Mouse (Mus musculus) lung, postnatal 0 days (tissue): Measurements from ENCODE around the gene Hpse2. TPM values are rescaled to one million over a fixed set of nuclear protein-coding genes. Genes with fewer than 3 reads are reported as not detected.

Source experiments
- ATAC-seq: fragments of 200-750 bp; cut with Nextera tagmentation; 2 replicates; pipeline ENCODE4 v1.8.0; 2017; ENCODE audit warnings: moderate library complexity
- DNase-seq: peaks from one replicate; pipeline ENCODE4 v3.0.0-alpha.2; 2016; ENCODE audit warnings: low spot score
- H3K27ac ChIP-seq: fragments of 300-500 bp; sonication (generic); 2 replicates; pipeline ENCODE4 v1.5.1; 2014; ENCODE audit warnings: antibody characterized with exemption, mild to moderate bottlenecking, low read length, mixed read lengths
- H3K27me3 ChIP-seq: fragments of 300-500 bp; sonication (generic); replicated peaks from 2 replicates; pipeline ENCODE4 v1.6.1; 2014; ENCODE audit warnings: low read length, mixed read lengths; ENCODE audit not compliant: insufficient read depth
- H3K36me3 ChIP-seq: fragments of 300-500 bp; sonication (generic); 2 replicates; pipeline ENCODE4 v1.6.1; 2014; ENCODE audit warnings: low read length, mixed read lengths; ENCODE audit not compliant: insufficient read depth
- H3K4me1 ChIP-seq: fragments of 300-500 bp; sonication (generic); 2 replicates; pipeline ENCODE4 v1.6.1; 2014; ENCODE audit warnings: antibody characterized with exemption, low read depth, low read length, mixed read lengths; ENCODE audit not compliant: insufficient read depth
- H3K4me2 ChIP-seq: fragments of 300-500 bp; sonication (generic); replicated peaks from 2 replicates; pipeline ENCODE4 v1.6.1; 2014; ENCODE audit warnings: low read depth, mild to moderate bottlenecking, low read length, moderate library complexity, mixed read lengths
- H3K4me3 ChIP-seq: fragments of 300-500 bp; sonication (generic); 2 replicates; pipeline ENCODE4 v1.5.1; 2014; ENCODE audit warnings: low read depth, low read length
- H3K9ac ChIP-seq: fragments of 300-500 bp; sonication (generic); replicated peaks from 2 replicates; pipeline ENCODE4 v1.6.1; 2014; ENCODE audit warnings: low read depth, mild to moderate bottlenecking
- H3K9me3 ChIP-seq: fragments of 300-500 bp; sonication (generic); 2 replicates; pipeline ENCODE4 v1.6.1; 2016; ENCODE audit warnings: low read length, mixed read lengths
- CTCF ChIP-seq: IDR thresholded peaks from 2 replicates; pipeline ENCODE4 v1.5.1; 2016; ENCODE audit warnings: antibody characterized with exemption, mild to moderate bottlenecking
- EP300 ChIP-seq: IDR thresholded peaks from 2 replicates; pipeline ENCODE4 v1.6.1; 2016; ENCODE audit warnings: antibody characterized with exemption, mild to moderate bottlenecking, control low read depth
- WGBS: fragments of 180-500 bp; shearing (Covaris S2); extraction: QIAGEN DNeasy Blood & Tissue Kit; methylation state at CpG from one replicate; pipeline ENCODE4 v1.1.7; 2014; 5-methylcytosine and 5-hydroxymethylcytosine counted together
- polyA plus RNA-seq: library from polyadenylated mRNA; unstranded; fragments of >200 nt; fragmentation: Nextera tagmentation; extraction: Ambion mirVana; gene quantifications from 2 replicates; pipeline ENCODE4 v1.2.1, GENCODE M21; 2015

The Hpse2 gene
- polyA plus RNA-seq, 1 experiment from 2014 or later = 0.64 TPM

DNA sequence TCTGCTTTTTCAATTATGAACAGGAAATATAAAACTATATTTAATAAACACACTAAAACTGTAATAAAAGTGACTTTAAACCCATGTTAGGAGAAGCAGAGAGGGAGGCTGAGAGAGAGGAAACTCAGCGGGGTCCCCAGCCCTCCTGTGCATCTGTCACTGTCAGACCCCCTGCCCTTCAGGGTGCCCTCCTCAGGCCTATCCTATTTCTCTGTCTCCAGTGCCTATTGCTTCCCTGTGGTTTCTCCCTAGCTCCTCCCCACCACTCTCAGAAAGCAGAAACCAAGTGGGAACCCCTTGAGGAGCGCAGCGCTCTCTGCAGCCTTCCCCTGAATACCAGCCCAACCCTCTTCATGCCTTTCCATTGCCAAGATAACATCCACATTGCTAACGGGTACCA lies 510.5 kb downstream of the Hpse2 start:
- H3K36me3 ChIP-seq = no peaks in the 10 kb centered on the region
- ATAC-seq = no peak
- H3K4me3 ChIP-seq = no peak overlapping the region
- no peak overlapping the region for H3K27ac ChIP-seq
- no peak overlapping the region for H3K9ac ChIP-seq
- H3K9me3 ChIP-seq = no peaks in the 10 kb centered on the region
- H3K27me3 ChIP-seq = no peaks in the 10 kb centered on the region
- 28% methylated on average over 4 of the region's 4 CpGs for WGBS
- DNase-seq = no peak
- TF ChIP-seq CTCF (no peak), EP300 (no peak)
- H3K4me1 ChIP-seq = no peaks in the 10 kb centered on the region
- H3K4me2 ChIP-seq = no peak overlapping the region

DNA sequence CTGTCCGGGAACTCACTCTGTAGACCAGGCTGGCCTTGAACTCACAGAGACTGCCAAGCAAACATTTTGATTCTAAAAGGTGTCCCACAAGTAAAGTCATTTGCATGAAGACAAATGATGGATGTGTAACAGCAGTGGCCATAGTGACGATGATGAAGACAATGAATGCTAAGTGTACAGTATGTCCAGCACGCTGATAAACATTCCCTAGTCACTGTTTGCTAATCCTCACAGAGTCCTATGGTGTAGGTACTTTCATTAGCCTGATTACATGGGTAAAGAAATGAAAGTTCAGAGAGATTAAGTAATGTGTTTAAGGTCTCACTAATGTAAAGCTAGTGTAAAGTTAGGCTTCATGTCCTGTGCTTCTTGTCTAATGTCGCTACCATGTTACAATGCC lies 511.6 kb downstream of the Hpse2 start:
- H3K9me3 ChIP-seq = no peaks in the 10 kb centered on the region
- H3K4me1 ChIP-seq = no peaks in the 10 kb centered on the region
- no peak for DNase-seq
- H3K9ac ChIP-seq = no peak overlapping the region
- no peak for TF ChIP-seq EP300
- TF ChIP-seq CTCF = no peak
- 65% methylated on average over 4 of the region's 4 CpGs for WGBS
- no peak overlapping the region for H3K4me2 ChIP-seq
- H3K4me3 ChIP-seq = no peak overlapping the region
- H3K36me3 ChIP-seq = no peaks in the 10 kb centered on the region
- ATAC-seq = no peak
- H3K27ac ChIP-seq = no peak overlapping the region
- no peaks in the 10 kb centered on the region for H3K27me3 ChIP-seq

DNA sequence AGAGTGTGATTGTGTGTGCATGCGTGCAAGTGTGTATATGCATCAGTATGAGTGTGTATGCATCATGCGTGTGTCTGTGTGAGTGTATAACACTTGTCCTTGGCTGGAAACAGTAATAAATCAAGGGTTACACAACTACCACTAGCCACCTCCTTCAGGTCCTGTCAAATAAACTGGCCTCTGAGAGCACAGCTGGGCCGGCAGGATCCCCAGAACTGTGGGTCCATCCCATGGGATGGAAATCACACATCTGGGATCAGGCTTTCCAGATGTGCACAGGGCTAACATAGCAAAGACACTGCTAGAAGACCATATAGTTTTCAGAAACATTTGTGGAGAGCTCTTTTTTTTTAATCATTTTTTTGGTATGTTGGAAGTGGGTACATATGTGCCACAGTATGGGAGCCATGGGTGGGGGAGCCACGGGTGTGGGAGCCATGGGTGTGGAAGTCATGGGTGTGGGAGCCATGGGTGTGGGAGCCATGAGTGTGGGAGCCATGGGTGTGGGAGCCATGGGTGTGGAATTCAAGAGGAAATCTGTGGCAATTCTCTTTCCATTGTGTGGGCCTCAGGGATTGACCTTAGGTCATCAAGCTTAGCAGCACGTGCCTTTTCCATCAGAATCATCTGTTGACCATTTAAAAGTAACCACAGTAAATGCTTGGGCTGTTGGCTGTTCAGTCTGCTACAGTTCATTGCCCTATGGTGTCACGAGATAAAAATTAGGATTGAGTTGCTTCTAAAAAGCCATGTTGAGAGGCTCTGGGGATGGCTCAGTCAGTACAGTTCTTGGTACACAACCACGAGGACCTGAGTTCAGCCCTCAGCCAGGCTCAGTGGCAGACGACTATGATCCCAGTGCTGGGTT lies 518.3 kb downstream of the Hpse2 start:
- WGBS = 78% methylated on average over 8 of the region's 8 CpGs
- no peak overlapping the region for H3K4me3 ChIP-seq
- H3K27ac ChIP-seq = no peak overlapping the region
- DNase-seq (no peak), ATAC-seq (no peak)
- no peak overlapping the region for H3K4me2 ChIP-seq
- H3K4me1 ChIP-seq = no peaks in the 10 kb centered on the region
- no peaks in the 10 kb centered on the region for H3K9me3 ChIP-seq
- H3K27me3 ChIP-seq = no peaks in the 10 kb centered on the region
- TF ChIP-seq CTCF (no peak), EP300 (no peak)
- no peaks in the 10 kb centered on the region for H3K36me3 ChIP-seq
- H3K9ac ChIP-seq = no peak overlapping the region

DNA sequence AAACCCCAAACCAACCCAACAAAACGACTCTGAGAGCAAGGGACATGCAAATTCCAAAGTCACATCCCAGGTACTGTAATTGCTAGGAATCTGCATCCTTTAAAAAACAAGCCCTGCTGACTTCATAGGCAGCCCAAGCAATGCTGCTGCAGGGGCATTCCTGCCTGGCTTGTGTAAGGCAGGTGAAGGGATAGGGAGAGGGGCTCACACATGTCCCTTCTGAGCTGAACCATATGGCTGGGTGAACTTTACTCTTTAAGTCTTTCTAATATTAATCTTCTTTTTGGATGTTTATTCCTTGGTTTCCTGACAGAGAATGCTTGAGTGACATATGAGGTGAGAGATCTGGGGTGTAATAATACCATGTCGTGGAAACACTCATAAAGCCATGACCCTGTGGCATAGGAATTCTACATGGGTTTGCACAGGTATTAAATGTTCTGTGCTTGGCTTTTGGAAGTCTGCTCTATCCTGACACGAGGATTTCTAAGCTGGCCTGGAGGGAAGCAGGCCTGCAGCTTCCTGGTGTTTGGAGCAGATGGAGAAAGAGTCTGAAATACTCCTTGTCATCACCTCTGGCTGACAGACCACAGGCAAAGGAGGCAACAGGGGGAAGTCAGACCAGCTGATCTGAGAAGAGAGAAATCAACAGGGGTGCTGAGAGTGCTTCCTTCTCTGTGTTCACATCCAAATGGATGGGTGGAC lies 519.0 kb downstream of the Hpse2 start:
- no peak for ATAC-seq
- H3K27ac ChIP-seq = no peak overlapping the region
- H3K4me3 ChIP-seq = no peak overlapping the region
- no peaks in the 10 kb centered on the region for H3K27me3 ChIP-seq
- DNase-seq = no peak
- no peak for TF ChIP-seq CTCF
- no peak for TF ChIP-seq EP300
- no peaks in the 10 kb centered on the region for H3K4me1 ChIP-seq
- WGBS = 31% methylated on average over 3 of the region's 3 CpGs
- no peaks in the 10 kb centered on the region for H3K36me3 ChIP-seq
- H3K4me2 ChIP-seq = no peak overlapping the region
- H3K9ac ChIP-seq = no peak overlapping the region
- no peaks in the 10 kb centered on the region for H3K9me3 ChIP-seq

DNA sequence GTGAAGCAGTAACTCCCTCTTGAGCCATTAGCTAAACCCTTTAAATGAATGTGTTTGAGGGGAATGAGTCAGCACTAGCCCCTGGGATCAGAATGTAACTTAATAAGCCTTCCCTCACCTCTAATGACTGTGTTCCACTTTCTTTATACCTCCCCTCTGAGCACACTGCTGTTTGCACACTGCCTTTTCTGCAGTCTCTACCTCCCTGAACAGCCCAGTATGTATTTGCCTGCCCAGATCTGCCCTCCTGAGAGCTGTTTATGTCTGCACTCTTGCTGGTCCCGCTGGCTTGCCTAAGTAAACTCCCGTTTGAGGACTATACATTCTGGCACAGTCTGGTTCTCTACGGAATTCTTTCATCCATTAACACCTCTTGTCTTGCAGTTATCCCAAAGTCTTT lies 525.1 kb downstream of the Hpse2 start:
- 17% methylated on average over 3 of the region's 3 CpGs for WGBS
- Histone ChIP-seq H3K9me3 (no peaks in the 10 kb centered on the region), H3K36me3 (no peaks in the 10 kb centered on the region), H3K4me2 (no peak overlapping the region), H3K27ac (no peak overlapping the region), H3K4me1 (no peaks in the 10 kb centered on the region), H3K4me3 (no peak overlapping the region), H3K9ac (no peak overlapping the region), H3K27me3 (no peaks in the 10 kb centered on the region)
- ATAC-seq (no peak), DNase-seq (no peak)
- TF ChIP-seq CTCF (no peak), EP300 (no peak)

DNA sequence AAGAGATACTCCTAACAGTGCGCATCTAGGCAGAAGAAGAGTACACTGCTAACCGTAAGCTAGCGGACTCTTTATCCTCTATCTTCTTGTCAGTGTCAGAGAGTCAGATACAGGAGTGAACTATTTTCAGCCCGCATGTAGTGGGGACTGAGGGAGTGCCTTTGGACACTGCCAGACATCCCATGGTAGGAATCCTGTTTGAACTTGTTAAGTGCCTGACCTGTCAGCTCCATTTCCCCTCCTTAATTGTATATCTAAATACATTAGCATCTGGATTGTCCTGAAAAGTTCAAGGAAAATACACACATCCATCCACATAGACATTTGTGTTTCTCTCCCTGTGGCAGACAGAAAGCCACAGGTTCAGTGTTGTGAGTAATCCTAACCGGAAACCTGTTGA lies 531.1 kb downstream of the Hpse2 start:
- Histone ChIP-seq H3K27ac (no peak overlapping the region), H3K27me3 (no peaks in the 10 kb centered on the region), H3K4me2 (no peak overlapping the region), H3K9me3 (no peaks in the 10 kb centered on the region), H3K4me3 (no peak overlapping the region), H3K4me1 (no peaks in the 10 kb centered on the region), H3K9ac (no peak overlapping the region), H3K36me3 (no peaks in the 10 kb centered on the region)
- TF ChIP-seq CTCF (no peak), EP300 (no peak)
- WGBS = 84% methylated on average over 5 of the region's 5 CpGs
- ATAC-seq (no peak), DNase-seq (no peak)
